Mouse (Mus musculus) spleen, embryonic (tissue): ENCODE results near the gene Gm20696.

Experiments
- CTCF ChIA-PET: fragments of 350-600 bp; sonication (Branson Sonifier 250); formaldehyde crosslinking; loops from one replicate; lab custom pipeline; 2022; lab: Charles Lee

Gm20696 gene

GRCm38 (mm10) chr6:99275381-99276296 is 391.0 kb downstream of the Gm20696 start:
- CTCF ChIA-PET = interaction anchor here (1.4 kb wide), 1 partner anchor 64 kb away, joined by 3 read pairs; no protein-coding TSS in a partner anchor

DNA sequence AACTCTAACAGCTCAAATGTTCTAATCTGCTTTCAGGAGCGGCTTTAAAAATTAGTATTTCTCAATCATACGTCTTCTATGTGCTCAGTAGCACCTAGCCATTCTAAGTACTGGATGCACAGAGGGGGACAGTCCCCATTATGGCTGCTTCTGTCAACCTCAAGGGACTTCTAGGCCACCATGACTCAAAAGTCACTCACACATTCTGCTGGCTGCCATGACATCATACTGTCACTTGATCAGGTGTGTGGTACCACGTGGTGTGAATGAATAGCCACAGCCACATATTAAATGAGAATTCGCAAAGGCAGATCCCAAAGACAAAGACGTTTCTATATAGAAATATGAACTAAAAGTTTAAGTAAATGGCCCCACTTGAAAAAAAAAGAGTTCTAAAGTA is 391.9 kb downstream of the Gm20696 start:
- CTCF ChIA-PET = interaction anchor here (0.6 to 1.4 kb wide), 3 partner anchors 65 to 109 kb away, joined by 3 to 5 read pairs (median 4); no protein-coding TSS in a partner anchor

- CTCF ChIA-PET = interaction anchor here (0.6 to 1.4 kb wide), 3 partner anchors 65 to 109 kb away, joined by 3 to 5 read pairs (median 4); no protein-coding TSS in a partner anchor
Observed at GRCm38 (mm10) chr6:99274222-99274621, 392.4 kb downstream of the Gm20696 start.

GRCm38 (mm10) chr6:99273177-99273576 is 393.4 kb downstream of the Gm20696 start:
- CTCF ChIA-PET = interaction anchor here (0.6 kb wide), 3 partner anchors 19 to 69 kb away, joined by 3 read pairs; no protein-coding TSS in a partner anchor

- CTCF ChIA-PET = no interaction called here
Observed at GRCm38 (mm10) chr6:99272174-99272573, 394.4 kb downstream of the Gm20696 start.

- CTCF ChIA-PET = no interaction called here
Observed at GRCm38 (mm10) chr6:99271741-99272140, 394.9 kb downstream of the Gm20696 start.

DNA sequence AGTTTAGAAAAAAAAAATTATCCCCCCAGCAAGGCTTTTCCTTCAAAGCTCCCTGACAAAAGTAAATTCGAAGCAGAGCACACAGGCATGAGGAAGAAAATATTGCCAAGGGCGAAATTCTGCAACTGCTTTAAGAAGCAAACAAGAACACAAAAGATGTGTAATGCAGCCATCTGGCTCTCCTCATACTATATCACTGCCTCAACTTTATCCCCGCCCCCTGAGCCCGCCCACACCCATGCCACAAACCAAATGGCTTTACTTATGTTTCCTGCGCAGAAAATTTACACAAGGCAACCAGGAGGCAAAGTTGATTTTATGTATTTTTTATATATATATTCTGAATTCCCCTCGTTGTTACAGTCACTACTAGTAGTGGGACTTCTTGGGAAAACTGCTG is 396.7 kb downstream of the Gm20696 start:
- CTCF ChIA-PET = no interaction called here

GRCm38 (mm10) chr6:99268171-99269061 is 398.2 kb downstream of the Gm20696 start:
- CTCF ChIA-PET = interaction anchor here (0.6 kb wide), 1 partner anchor 252 kb away, joined by 3 read pairs; no protein-coding TSS in a partner anchor

GRCm38 (mm10) chr6:99265945-99266656 is 400.5 kb downstream of the Gm20696 start:
- CTCF ChIA-PET = interaction anchor here (0.6 to 1.0 kb wide), 2 partner anchors 18 to 66 kb away, joined by 3 read pairs; no protein-coding TSS in a partner anchor

DNA sequence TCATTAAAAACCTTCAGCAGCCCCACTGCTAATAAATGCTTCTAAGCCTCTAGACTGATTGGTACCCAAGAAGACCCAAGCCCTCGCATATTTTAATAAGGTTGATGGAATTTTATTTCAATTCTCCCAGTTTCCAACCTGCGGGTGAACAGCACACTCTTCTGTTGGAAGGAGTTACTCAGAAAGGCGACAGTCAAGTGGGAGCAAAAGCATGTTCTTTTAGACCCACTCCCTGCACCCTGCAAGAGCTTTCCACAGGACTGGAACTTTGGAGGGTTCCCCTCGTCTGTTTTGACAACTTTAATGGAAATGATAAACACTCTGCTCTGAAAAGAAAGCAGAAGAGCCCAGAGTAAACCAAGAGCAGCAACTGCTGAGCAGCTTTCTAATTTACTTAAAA is 401.4 kb downstream of the Gm20696 start:
- CTCF ChIA-PET = interaction anchor here (0.7 to 1.0 kb wide), 3 partner anchors 19 to 267 kb away, joined by 3 to 9 read pairs (median 3); no protein-coding TSS in a partner anchor

DNA sequence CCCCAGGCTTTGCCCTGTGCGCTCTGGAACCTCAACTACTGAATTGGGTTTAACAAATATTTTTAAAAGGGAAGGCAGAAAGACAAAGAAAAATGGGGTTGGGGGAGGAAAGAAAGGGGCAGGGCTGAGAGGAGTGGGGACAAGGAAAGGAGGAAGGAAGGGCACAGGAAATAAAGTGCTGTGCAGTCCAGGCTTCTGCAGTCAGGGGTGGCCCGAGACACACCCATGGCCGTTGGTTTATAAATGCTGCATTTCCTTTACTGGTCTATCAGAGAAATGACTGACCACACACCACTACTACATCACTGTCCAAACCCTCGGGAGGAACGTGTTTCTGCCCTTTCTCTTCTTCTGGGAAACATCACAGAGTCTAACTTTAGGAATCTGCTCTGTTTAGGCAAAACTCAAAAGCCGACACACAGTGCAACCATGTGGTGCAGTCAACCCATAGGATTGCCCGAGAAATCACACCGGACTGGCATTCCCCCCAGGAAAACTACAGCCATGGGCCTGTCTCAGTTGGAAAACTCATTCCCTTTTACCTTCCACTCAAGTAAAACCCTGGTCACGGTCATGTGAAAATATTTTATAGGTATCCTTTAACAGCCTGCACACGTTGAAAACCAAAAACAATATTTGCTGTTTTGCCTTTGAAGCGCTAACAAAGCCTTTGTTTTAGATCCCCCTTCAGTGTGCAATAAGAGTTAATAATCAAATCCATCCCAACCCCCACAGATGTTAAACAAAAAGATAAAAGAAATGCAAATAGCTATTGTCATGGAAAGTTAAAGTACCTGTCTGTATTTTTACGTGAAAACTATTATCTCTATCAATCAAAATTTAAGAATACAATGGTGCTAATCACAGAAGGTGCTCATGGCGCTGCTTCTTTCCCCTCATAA is 402.2 kb downstream of the Gm20696 start:
- CTCF ChIA-PET = interaction anchor here (0.6 to 1.0 kb wide), 3 partner anchors 20 to 266 kb away, joined by 3 to 9 read pairs (median 4); no protein-coding TSS in a partner anchor

DNA sequence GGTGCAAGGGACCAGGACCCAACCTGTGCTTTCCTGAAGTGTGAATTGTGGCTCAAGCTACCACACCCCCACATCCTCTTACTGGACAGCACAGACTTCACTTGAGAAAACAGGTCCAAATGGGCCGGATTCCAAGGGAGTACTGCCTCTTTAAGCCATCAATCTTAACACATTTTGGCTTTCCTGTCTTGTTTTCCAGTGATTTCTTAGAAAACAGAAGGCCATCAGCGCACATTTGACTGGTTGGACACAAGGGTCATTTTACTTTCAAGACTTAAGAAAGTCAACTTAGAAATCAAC is 402.8 kb downstream of the Gm20696 start:
- CTCF ChIA-PET = no interaction called here

DNA sequence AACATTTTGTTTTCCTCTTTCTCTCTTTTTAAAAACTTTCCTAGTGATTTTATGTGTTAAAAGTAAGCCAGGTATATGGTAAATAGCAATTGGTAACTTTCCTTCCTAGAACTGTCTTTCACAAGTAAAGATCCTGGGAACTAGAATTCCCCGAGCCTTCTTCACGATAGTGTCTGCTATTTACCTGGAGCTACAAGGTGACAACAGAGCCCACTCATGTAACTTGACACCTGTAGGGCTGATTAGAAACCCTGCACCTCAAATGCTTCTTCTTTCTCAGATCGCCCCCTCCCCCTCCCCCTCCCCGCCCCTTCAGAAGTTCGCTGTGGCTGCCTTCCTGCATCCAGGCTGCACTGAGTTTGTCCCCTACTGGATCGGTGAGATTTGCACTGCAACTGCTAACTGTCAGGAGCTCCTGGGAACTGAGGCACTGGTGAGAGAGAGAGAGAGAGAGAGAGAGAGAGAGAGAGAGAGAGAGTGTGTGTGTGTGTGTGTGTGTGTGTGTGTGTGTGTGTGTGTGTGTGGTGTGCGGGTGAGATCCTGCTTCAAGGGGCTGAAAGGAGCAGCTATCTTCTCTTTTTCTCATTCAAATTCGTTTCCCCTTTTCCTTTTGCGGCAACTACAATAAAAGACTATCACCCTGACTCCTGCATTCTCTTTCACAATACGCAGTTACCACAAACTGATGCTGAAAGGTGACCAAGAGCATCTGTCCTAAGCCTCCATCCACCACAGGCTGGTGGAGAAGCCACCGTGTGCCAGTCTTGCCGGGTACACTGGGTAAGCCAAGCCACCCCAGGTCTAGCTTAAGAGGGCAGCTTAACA is 403.3 kb downstream of the Gm20696 start:
- CTCF ChIA-PET = interaction anchor here (0.7 kb wide), 1 partner anchor 75 kb away, joined by 5 read pairs; no protein-coding TSS in a partner anchor

DNA sequence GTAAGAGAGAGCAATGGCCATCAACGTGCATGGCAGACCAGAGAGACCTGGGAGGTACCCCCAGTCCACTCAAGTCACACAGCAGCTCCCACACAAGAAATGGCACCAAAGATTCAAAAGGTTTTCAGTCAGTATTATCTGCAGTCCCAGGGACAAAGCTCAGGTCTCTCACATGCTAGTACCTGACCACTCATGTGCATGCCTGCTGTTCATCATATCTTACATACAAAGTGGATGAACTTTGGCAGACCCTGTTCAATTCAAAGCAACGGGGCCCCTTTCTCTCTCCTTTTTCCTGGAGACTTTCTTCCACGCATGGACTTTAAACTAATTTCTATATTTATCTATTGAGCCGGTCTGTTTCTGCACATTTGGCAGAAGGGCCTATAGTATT is 404.9 kb downstream of the Gm20696 start:
- CTCF ChIA-PET = interaction anchor here (0.7 kb wide), 1 partner anchor 175 kb away, joined by 4 read pairs; no protein-coding TSS in a partner anchor

DNA sequence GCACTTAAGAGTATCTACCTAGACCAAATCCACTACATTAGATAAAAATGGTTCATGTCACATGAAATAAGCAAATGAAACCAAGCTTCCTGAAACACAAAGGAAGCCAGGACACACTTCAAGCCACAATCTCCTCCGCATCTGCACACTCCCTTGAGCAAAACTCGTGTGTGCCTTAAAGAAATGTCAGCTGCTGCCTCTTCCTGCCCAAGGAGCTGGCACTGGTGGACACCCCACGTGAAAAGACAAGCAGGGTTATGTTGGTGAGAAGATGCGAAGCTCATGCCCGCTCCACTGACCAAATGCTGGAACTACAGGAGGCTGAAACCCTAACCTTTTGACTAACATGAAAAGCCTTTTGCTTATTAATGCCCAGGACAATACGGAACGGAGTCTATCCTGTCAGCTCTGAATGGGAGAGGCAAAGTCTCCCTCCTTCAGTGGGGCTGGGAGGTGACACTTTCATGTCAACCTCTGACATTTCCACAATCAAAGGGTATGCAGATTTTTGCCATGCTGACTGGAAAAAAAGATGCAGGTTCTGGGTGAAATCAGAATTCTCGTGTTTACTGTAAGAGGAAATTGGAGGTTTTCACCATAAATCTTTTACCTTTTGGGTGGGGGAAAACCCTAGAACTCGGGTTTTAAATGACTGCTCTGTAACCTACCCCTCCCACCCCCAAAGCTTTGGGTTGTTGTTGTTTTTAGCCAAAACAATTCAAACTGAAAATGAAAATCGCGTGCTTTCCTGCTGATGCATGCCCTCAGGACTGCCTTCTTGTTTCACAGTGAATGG is 405.5 kb downstream of the Gm20696 start:
- CTCF ChIA-PET = interaction anchor here (0.6 to 0.7 kb wide), 3 partner anchors 38 to 180 kb away, joined by 3 to 12 read pairs (median 4); no protein-coding TSS in a partner anchor

DNA sequence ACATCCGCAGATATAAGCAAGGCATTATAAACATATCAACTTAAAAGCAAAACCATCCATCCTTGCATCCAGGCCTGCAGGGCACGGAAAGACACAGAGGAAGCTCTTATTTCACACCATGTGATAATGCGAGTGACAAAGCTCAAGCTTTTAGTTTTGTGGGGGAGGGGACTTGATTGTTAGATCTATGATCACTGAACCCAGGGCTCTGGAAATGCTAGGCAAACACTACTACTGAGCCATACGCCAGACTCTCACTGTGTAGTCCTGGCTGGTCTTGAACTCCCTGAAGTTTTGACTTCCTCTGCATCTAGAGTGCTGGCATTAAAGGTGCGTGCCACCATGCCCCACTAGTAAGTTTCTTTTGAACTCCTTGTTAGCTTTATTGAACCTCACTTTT is 408.3 kb downstream of the Gm20696 start:
- CTCF ChIA-PET = no interaction called here

GRCm38 (mm10) chr6:99257676-99258075 is 408.9 kb downstream of the Gm20696 start:
- CTCF ChIA-PET = no interaction called here

DNA sequence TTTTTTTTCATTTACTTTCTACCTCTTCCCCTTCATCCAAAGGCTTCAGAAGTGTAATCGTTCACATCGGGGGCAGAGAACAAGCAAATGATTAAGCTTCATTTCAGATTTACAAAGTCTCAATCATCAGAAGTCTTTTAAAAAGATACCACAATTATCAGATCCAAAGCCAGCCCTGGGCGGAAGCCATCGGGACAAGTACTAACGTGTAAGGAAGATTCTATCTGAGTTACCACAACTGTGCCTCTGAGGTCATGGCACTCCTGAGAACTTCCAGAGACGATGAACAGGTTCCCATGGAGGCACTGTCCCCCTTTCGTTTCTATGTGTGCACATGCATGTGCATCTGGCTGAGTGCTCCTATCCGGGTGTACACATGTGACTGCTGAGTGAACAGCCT is 413.3 kb downstream of the Gm20696 start:
- CTCF ChIA-PET = no interaction called here
